Mouse (Mus musculus): ENCODE results near the gene Cd300lf. TPM values are rescaled to one million over a fixed set of nuclear protein-coding genes. Genes with fewer than 3 reads are reported as not detected.

Cd300lf gene
- polyA plus RNA-seq, 1 experiment: 4.8 TPM

- WGBS: 66% methylated on average over 9 of the region's 9 CpGs
- DNase-seq (ENCODE audit: low read depth, low spot score): no peak
Measured at GRCm38 (mm10) chr11:115161578-115162204, 27.9 kb upstream of the Cd300lf start.

- DNase-seq (ENCODE audit: low read depth, low spot score): no peak
Measured at GRCm38 (mm10) chr11:115160883-115161577, 27.2 kb upstream of the Cd300lf start.

GRCm38 (mm10) chr11:115160016-115160797 lies 26.4 kb upstream of the Cd300lf start:
- no peak for DNase-seq (ENCODE audit: low read depth, low spot score)
- 48% methylated on average over 11 of the region's 11 CpGs for WGBS

More at GRCm38 (mm10) chr11:115160883-115161577, 27.2 kb upstream of the Cd300lf start:
- WGBS: 21% methylated on average over 10 of the region's 10 CpGs

GRCm38 (mm10) chr11:115157933-115158719 lies 24.3 kb upstream of the Cd300lf start:
- no peak for DNase-seq (ENCODE audit: low read depth, low spot score)
- 36% methylated on average over 12 of the region's 12 CpGs for WGBS

- 9% methylated on average over 5 of the region's 5 CpGs for WGBS
- no peak for DNase-seq (ENCODE audit: low read depth, low spot score)
Measured at GRCm38 (mm10) chr11:115155053-115155634, 21.4 kb upstream of the Cd300lf start.

GRCm38 (mm10) chr11:115153699-115154292 lies 20.0 kb upstream of the Cd300lf start:
- no peak for DNase-seq (ENCODE audit: low read depth, low spot score)
- under 1% methylated on average over 35 of the region's 35 CpGs for whole genome bisulfite sequencing

GRCm38 (mm10) chr11:115153088-115153487 lies 19.3 kb upstream of the Cd300lf start:
- 73% methylated on average over 9 of the region's 9 CpGs for WGBS
- DNase-seq (ENCODE audit: low read depth, low spot score): no peak

- DNase-seq (ENCODE audit: low read depth, low spot score): no peak
- WGBS: 7% methylated on average over 15 of the region's 15 CpGs
Measured at GRCm38 (mm10) chr11:115151755-115152429, 18.1 kb upstream of the Cd300lf start.

GRCm38 (mm10) chr11:115150741-115151254 lies 17.0 kb upstream of the Cd300lf start:
- WGBS: 33% methylated on average over 6 of the region's 6 CpGs
- DNase-seq (ENCODE audit: low read depth, low spot score): no peak

GRCm38 (mm10) chr11:115147813-115148212 lies 14.0 kb upstream of the Cd300lf start:
- no peak for DNase-seq (ENCODE audit: low read depth, low spot score)
- 79% methylated on average over 4 of the region's 4 CpGs for WGBS

- 70% methylated on average over 2 of the region's 2 CpGs for WGBS
- DNase-seq (ENCODE audit: low read depth, low spot score): no peak
Measured at GRCm38 (mm10) chr11:115141970-115142369, 8.2 kb upstream of the Cd300lf start.

GRCm38 (mm10) chr11:115138597-115139262 lies 4.9 kb upstream of the Cd300lf start:
- no peak for DNase-seq (ENCODE audit: low read depth, low spot score)
- WGBS: 68% methylated on average over 5 of the region's 5 CpGs

GRCm38 (mm10) chr11:115131768-115132381 lies 1.9 kb downstream of the Cd300lf start:
- WGBS: 41% methylated on average over 8 of the region's 8 CpGs
- no peak for DNase-seq (ENCODE audit: low read depth, low spot score)

- WGBS: 78% methylated on average over 13 of the region's 13 CpGs
Measured at GRCm38 (mm10) chr11:115129508-115130126, 4.2 kb downstream of the Cd300lf start.

GRCm38 (mm10) chr11:115128483-115128882 lies 5.3 kb downstream of the Cd300lf start:
- no peak for DNase-seq (ENCODE audit: low read depth, low spot score)
- WGBS: 67% methylated on average over 4 of the region's 4 CpGs

More at GRCm38 (mm10) chr11:115129508-115130126, 4.2 kb downstream of the Cd300lf start:
- DNase-seq (ENCODE audit: low read depth, low spot score): no peak

GRCm38 (mm10) chr11:115119409-115119808 lies 14.4 kb downstream of the Cd300lf start:
- WGBS: 51% methylated on average over 9 of the region's 9 CpGs
- DNase-seq (ENCODE audit: low read depth, low spot score): no peak

- WGBS: 43% methylated on average over 3 of the region's 3 CpGs
Measured at GRCm38 (mm10) chr11:115112196-115112595, 21.6 kb downstream of the Cd300lf start.

More at GRCm38 (mm10) chr11:115112196-115112595, 21.6 kb downstream of the Cd300lf start:
- DNase-seq (ENCODE audit: low read depth, low spot score): no peak
